Mouse (Mus musculus) embryonic fibroblast, embryonic 13.5 days (primary cell): ENCODE measurements at regions not wholly inside any gene's neighbourhood (a gene's known extent, or its start where the extent isn't known, plus 50 kb on each side); places are given as distances from the start of the nearest gene placed in this dataset.

Experiments used
- CTCF ChIP-seq: IDR thresholded peaks from 2 replicates; pipeline ENCODE4 v1.5.1; 2011; ENCODE audit warnings: mild to moderate bottlenecking, control low read depth, low read length, moderate library complexity, borderline replicate concordance; ENCODE audit not compliant: insufficient read depth
- POLR2A ChIP-seq: IDR thresholded peaks from 2 replicates; pipeline ENCODE4 v1.6.1; 2011; ENCODE audit warnings: low read depth, mild to moderate bottlenecking, control low read depth, low read length, moderate library complexity

- TF ChIP-seq CTCF (no peak), POLR2A (no peak)
Observed at GRCm38 (mm10) chr3:51036700-51037306, 187.4 kb upstream of the Noct start.
